Mouse (Mus musculus) kidney, postnatal 14 days (tissue): ENCODE data around the gene Trim33.

Experiments used
- DNase-seq: peaks from one replicate; pipeline ENCODE4 v3.0.0; 2022; ENCODE audit warnings: mixed read lengths

The Trim33 gene

GRCm38 (mm10) chr3:103279182-103280149 lies at the start of gene Trim33:
Gene Trim33, plus strand, starts transcription at chr3:103279293.
- peak; percentile 95 for DNase-seq

DNA sequence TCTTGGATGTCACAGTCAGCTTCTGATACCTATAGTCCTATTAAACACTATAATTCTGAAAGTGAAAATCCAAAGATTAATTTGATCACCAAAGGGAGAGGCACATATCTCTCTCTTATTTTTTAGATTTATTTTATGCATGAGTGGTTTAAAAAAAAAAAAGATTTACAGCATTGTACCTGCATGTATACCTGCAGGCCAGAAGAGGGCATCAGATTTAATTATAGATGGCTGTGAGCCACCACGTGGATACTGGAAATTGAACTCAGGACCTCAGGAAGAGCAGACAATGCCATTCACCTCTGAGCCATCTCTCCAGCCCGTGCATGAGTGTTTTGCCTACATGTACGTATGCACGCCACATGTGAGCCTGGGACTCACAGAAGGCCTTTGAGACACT lies 46.7 kb upstream of the Trim33 start:
- no peak for DNase-seq

- DNase-seq = no peak
These were observed 37.6 kb upstream of the Trim33 start for GRCm38 (mm10) chr3:103241524-103241923.

GRCm38 (mm10) chr3:103242156-103242555 lies 36.9 kb upstream of the Trim33 start:
- no peak for DNase-seq

GRCm38 (mm10) chr3:103243491-103243890 lies 35.6 kb upstream of the Trim33 start:
- peak; percentile 36 for DNase-seq

DNA sequence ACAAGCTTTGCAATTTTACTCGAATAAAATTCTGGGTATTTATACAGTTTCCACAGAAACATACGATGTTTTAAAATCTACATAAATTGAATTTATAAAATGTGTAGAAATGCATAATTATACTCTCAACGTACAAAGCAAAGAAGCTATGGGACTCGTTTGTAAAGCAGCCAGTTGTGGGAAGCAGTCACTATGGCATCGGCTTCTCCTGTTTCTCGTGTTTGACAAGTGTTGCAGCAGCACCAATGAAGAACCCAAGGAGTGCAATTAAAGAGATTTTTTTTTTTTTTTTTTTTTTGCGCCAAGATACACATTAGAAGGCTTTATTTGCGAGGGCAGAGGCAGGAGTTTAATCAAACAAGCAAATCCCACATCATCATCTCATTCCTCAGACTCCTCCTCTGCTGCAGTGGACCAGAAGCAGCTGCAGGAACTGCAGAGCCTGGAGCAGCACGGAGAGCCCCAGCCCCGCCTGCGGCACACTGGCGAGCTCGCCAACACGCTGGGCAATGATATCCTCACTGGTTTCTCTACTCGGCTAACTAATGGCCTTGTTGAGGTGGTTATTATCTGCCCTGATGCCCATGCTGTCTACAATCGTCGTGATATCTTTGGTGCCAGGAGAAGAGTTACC lies 32.3 kb upstream of the Trim33 start:
- DNase-seq = no peak

DNA sequence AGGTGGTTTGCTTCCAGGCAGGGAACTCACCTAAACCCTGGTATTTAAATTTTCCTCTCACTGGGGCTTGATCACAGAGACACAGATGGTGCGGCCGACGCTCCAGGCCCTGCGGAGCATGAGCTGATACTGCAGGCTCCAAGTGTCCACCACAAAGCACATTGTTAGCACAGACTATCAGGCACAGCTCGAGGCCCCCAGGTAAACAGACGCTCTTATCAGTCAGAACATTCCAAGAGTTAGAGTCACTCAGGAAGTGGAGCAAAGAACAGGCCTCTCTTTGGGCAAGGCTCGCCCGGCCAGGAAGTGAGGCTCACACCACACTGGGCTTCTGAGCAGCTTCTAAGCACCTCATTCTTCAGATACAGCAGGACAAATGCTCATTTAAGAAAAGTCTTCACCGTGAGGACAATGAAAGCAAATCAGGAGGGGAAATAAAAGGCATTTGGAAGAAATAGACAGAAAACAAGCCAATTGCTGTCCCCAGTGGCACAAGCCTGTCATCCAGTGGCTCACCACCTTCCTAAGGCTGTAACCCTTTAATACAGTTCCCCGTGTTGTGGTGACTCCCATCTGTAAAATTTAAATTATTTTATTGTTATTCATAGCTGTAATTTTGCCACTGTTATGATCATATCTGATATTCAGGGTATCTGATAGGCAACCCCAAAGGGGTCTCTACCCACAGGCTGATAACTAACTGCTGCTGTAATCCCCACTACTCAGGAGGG lies 22.8 kb upstream of the Trim33 start:
- DNase-seq = no peak

DNA sequence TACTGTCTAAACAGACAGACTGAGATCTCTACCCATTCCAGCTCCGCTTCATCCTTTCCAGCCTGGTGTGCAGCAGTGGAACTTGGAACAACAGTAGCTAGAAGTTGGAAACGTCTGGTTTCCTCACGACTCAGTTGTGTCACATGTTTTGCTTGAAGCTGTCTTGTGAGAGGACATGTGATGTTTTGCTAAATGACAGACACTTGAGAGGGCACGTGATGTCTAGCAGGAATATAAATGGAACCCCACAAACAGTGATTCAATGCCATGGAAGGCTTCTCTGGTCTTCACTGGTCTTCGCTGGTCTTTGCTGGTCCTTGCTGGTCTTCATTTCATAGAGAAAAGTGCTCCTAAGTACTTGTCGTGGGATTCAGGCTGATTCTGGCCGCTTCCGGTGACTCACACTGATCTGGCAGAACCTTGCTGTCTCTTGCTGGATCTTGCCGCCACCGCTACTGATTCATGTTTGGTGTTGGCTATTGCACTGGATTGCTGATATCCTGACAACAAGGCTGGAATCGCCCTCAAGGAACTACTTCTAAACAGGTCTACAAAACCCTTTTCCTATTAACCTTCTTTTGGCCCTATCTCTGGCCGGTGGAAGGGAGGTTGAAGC lies 16.2 kb upstream of the Trim33 start:
- DNase-seq = no peak

DNA sequence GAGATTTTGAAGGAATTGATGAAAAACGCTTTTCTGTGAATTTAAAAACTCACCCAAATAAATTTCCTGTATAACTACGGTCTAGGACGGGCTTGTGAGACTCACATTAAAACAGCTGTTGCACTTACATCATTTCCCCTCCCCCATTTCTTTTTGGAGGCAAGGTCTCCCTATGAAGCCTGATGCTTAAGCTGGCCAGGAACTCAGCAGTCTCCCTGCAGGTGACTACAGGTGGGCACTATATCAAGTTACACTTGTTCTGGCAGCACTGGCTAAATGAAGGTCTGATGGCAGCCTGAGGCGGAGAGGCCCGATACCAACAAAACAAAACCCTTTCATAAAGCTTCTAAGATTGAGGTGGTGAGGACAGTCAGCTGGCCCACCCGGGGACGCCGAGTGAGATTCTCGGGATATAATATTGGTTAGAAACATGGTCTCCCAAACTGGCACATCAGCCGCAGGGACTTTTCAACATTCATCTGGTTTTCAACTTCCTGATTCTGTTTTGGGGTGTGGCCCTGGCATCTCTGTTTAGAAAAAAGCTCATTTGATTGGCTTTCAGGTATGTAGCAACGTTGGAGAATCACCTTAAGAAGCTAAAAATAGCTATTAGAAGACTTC lies 422 bp upstream of the Trim33 start:
- DNase-seq = no peak

GRCm38 (mm10) chr3:103280241-103280761 lies 1.2 kb downstream of the Trim33 start:
- peak; percentile 62 for DNase-seq

GRCm38 (mm10) chr3:103280875-103281274 lies 1.8 kb downstream of the Trim33 start:
- DNase-seq = peak; percentile 10

DNA sequence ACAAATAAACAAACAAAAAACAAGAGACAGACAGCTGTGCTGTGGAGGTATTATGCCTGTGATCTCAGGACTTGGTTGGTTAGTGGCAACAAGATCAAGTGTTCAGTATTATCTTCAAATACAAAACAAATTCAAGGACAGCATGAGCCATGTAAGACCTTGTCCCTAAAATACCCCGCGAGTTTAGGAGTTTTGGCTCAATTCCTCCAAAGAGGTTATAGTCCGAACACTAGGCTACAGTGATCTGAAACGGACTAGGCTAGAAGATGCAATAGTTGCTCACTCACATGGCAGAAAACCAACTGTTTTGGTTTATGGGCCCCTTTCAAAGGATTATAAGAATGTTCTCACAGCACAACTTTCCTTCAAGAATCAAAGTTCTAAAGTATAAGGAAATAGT lies 9.7 kb downstream of the Trim33 start:
- DNase-seq = peak; percentile 10

DNA sequence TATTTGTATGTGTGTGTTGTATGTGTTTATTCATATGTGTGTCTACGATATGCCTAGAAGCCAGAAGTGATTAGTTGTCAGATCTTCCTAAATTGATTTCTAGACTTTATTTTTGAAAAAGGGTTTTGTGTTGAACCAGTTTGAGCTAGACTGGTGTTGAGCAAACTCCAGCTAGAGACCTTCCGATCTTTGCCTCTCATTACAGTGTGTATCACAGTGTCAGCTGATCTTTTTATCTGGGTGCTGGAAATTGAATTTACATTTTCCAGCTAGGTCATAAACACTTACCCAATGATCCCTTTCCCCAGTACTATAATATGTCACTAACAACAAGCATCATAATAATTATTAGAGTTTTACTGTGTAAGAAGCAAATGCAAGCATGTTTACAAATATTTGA lies 12.0 kb downstream of the Trim33 start:
- no peak for DNase-seq

- no peak for DNase-seq
These were observed 26.4 kb downstream of the Trim33 start for GRCm38 (mm10) chr3:103305411-103305982.

DNA sequence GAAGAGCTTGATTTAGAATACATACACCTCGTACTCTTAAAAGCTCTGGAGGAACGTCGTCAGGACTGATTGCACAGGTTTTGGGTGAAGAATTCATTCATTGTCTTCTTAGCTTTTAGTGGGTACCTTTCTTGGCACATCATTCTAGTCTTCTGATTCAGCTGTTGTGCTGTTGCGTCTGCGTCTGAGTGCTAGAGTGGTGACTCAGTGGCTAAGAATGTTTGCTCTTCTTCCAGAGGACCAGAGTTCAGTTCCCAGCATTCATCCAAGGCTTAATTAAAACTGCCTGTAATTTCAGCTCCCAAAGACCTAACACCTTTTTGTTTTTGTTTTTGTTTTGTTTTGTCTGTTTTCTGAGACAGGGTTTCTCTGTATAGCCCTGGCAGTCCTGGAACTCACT lies 30.2 kb downstream of the Trim33 start:
- no peak for DNase-seq

DNA sequence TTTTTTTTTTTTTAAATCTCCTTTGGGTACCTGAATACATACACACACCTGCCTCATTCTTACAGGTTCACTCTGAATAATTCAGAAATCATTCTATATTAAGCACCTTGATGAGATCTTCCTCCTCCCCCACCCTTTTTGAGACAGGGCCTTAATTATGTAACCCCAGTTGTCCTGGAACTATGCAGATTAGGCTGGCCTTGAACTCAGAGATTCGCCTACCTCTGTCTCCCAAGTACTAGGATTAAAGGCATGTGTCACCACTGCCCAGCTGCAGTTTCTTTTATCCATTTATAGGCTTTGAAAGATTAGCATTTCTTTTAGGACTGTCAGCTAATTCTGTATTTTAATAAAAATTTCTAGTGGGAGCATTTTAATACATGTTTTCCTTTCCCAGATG lies 30.7 kb downstream of the Trim33 start:
- no peak for DNase-seq

GRCm38 (mm10) chr3:103314291-103314690 lies 35.2 kb downstream of the Trim33 start:
- no peak for DNase-seq

GRCm38 (mm10) chr3:103335371-103335770 lies 56.3 kb downstream of the Trim33 start:
- DNase-seq = no peak

DNA sequence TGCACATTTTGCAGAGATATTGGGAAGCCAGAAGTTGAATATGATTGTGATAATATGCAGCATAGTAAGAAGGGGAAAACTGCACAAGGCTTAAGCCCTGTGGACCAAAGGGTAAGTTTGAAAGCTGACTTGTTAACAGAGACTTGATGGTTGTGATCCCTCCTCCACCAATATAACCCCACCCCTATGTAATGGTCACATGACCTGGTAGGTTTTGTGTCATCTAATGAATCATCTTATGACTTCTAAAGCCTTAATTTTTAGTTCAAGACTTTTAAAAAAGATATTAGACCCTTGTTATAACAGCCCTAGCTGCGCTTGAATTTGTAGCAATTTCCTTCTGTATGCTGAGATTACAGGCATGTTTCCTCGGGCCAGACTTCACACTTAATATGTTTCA lies 67.6 kb downstream of the Trim33 start:
- no peak for DNase-seq

- no peak for DNase-seq
These were observed 74.4 kb downstream of the Trim33 start for GRCm38 (mm10) chr3:103353518-103353917.

- no peak for DNase-seq
These were observed 74.9 kb downstream of the Trim33 start for GRCm38 (mm10) chr3:103354041-103354440.

DNA sequence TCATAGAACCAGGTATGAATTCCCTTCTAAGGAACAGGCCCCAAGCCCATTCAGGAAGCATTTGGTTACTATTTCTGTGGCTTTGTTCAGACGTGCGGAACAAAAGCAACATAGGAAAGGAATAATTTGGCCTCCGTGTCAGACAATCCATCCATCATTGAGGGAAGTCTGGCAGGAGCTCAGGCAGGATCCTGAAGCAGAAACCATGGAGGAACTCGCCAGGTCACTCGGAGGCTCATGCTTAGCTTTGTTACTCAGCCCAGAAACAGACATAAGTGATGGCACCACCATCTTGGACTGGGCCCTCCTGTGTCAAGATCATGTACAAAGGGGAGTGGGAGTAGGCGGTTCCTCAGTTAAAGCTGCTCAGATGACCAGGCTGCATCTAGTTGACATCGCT lies 82.1 kb downstream of the Trim33 start:
- DNase-seq = peak; percentile 7
